Mouse (Mus musculus) heart, postnatal 0 days (tissue): ENCODE data around the gene Doc2b. TPM values are rescaled to one million over a fixed set of nuclear protein-coding genes. Genes with fewer than 3 reads are reported as not detected.

Source experiments
- ATAC-seq: fragments of 200-750 bp; cut with Nextera tagmentation; 2 replicates; pipeline ENCODE4 v1.8.0; 2017; ENCODE audit warnings: low read depth, moderate number of reproducible peaks, moderate library complexity; ENCODE audit not compliant: insufficient read depth
- DNase-seq: peaks from one replicate; pipeline ENCODE4 v3.0.0-alpha.2; 2016; ENCODE audit warnings: low spot score
- H3K27ac ChIP-seq: fragments of 300-500 bp; sonication (generic); 2 replicates; pipeline ENCODE4 v1.5.1; 2014; ENCODE audit warnings: low read depth, mild to moderate bottlenecking
- H3K27me3 ChIP-seq: fragments of 300-500 bp; sonication (generic); 2 replicates; pipeline ENCODE4 v1.6.1; 2014; ENCODE audit warnings: low read length, mixed read lengths; ENCODE audit not compliant: control insufficient read depth, insufficient read depth
- H3K36me3 ChIP-seq: fragments of 300-500 bp; sonication (generic); replicated peaks from 2 replicates; pipeline ENCODE4 v1.6.1; 2014; ENCODE audit warnings: low read length, mixed read lengths; ENCODE audit not compliant: control insufficient read depth, insufficient read depth
- H3K4me1 ChIP-seq: fragments of 300-500 bp; sonication (generic); 2 replicates; pipeline ENCODE4 v1.6.1; 2014; ENCODE audit warnings: antibody characterized with exemption; ENCODE audit not compliant: control insufficient read depth, insufficient read depth
- H3K4me2 ChIP-seq: fragments of 300-500 bp; sonication (generic); 2 replicates; pipeline ENCODE4 v1.6.1; 2014; ENCODE audit warnings: low read depth, mild to moderate bottlenecking, low read length, moderate library complexity
- H3K4me3 ChIP-seq: fragments of 300-500 bp; sonication (generic); 2 replicates; pipeline ENCODE4 v1.5.1; 2014; ENCODE audit warnings: low read depth, low read length
- H3K9ac ChIP-seq: fragments of 300-500 bp; sonication (generic); replicated peaks from 2 replicates; pipeline ENCODE4 v1.6.1; 2014; ENCODE audit warnings: low read depth, low read length, mixed read lengths
- H3K9me3 ChIP-seq: fragments of 300-500 bp; sonication (generic); replicated peaks from 2 replicates; pipeline ENCODE4 v1.6.1; 2016; ENCODE audit warnings: low read length; ENCODE audit not compliant: control insufficient read depth
- CTCF ChIP-seq: IDR thresholded peaks from 2 replicates; pipeline ENCODE4 v1.5.1; 2016; ENCODE audit warnings: antibody characterized with exemption, control low read depth, low read depth
- EP300 ChIP-seq: IDR thresholded peaks from 2 replicates; pipeline ENCODE4 v1.6.1; 2016; ENCODE audit warnings: antibody characterized with exemption, low read depth
- WGBS: fragments of 180-500 bp; shearing (Covaris S2); extraction: QIAGEN DNeasy Blood & Tissue Kit; methylation state at CpG from one replicate; pipeline ENCODE4 v1.1.7; 2014; 5-methylcytosine and 5-hydroxymethylcytosine counted together
- polyA plus RNA-seq: library from polyadenylated mRNA; unstranded; fragments of >200 nt; fragmentation: Nextera tagmentation; extraction: Ambion mirVana; gene quantifications from 2 replicates; pipeline ENCODE4 v1.2.1, GENCODE M21; 2015
- total RNA-seq: library from RNA; depleted of rRNA; stranded (reverse); fragments of >200 nt; gene quantifications from 2 replicates; pipeline ENCODE4 v1.2.3, GENCODE M21; 2014; ENCODE audit warnings: low replicate concordance

Gene Doc2b
- total and polyA plus RNA-seq, 2 experiments from 2014 or later: 0.03 TPM; not detected in 1

DNA sequence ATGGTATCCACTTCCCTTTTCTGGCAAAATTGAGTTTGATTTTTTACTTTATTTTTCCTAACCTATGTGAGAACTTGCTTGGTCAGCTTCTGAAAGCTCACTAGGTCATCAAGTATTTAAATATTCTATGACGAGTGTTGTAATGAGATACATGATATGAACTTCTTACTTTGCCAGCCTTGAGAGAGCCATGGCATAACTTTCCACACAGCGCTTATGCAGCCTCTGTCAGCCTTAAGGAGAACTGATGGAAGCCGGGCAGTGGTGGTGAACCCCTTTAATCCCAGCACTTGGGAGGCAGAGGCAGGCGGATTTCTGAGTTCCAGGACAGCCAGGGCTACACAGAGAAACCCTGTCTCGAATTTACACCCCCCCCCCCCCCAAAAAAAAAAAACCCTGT is 35.1 kb downstream of the Doc2b start:
- Histone ChIP-seq H3K4me2 (no peak overlapping the region), H3K9me3 (no peaks in the 10 kb centered on the region), H3K4me1 (no peaks in the 10 kb centered on the region), H3K27me3 (no peaks in the 10 kb centered on the region), H3K4me3 (no peak overlapping the region), H3K27ac (no peak overlapping the region), H3K9ac (no peak overlapping the region), H3K36me3 (peaks cover 77% of the 10 kb centered on the region)
- DNase-seq (no peak), ATAC-seq (no peak)
- no peak for TF ChIP-seq EP300
- no peak for TF ChIP-seq CTCF
- 85% methylated on average over 5 of the region's 5 CpGs for WGBS

DNA sequence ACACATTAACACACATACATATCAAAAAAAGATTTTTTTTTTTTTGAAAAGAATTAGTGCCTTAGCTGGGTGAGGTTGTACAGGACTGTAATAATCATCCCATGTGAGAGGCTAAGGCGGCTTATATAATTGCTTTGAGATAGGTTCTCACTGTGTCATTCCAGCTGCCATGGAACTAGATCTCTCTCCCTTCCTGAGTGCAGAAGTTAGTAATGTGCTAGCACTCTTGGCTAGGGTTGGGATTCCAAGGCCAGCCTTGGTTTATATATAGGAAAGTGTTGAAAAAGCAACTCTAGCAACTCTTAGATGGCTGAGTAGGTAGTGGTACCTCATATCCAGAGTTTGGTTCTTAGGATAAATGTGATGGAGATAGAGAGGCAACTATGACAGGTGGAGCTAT is 37.3 kb downstream of the Doc2b start:
- Histone ChIP-seq H3K27me3 (no peaks in the 10 kb centered on the region), H3K9ac (no peak overlapping the region), H3K4me2 (no peak overlapping the region), H3K36me3 (peaks cover 62% of the 10 kb centered on the region), H3K4me1 (no peaks in the 10 kb centered on the region), H3K4me3 (no peak overlapping the region), H3K9me3 (no peaks in the 10 kb centered on the region), H3K27ac (no peak overlapping the region)
- no peak for ATAC-seq
- TF ChIP-seq CTCF: no peak
- no peak for TF ChIP-seq EP300
- WGBS: 61% methylated on average over 1 of the region's 1 CpGs
- DNase-seq: no peak

DNA sequence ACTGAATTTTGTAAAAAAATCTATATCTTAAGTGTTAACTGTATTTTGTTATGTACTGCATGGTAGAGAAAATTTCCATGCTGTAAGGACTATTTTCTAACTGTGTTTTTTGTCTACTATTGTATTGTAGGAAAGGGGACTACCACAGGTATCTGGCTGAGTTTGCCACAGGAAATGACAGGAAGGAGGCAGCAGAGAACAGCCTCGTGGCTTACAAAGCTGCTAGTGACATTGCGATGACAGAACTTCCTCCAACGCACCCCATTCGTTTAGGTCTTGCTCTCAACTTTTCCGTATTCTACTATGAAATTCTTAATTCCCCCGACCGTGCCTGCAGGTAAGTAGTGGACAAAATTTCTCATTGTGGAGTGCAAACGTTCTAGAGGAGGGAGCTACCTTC is 39.2 kb downstream of the Doc2b start:
- Histone ChIP-seq H3K4me2 (no peak overlapping the region), H3K9me3 (no peaks in the 10 kb centered on the region), H3K27me3 (no peaks in the 10 kb centered on the region), H3K36me3 (peaks cover 63% of the 10 kb centered on the region), H3K4me3 (no peak overlapping the region), H3K9ac (no peak overlapping the region), H3K27ac (no peak overlapping the region), H3K4me1 (peaks cover under 1% of the 10 kb centered on the region; the same call in 1 of the 2 replicates)
- ATAC-seq (no peak), DNase-seq (no peak)
- WGBS: 62% methylated on average over 8 of the region's 8 CpGs
- TF ChIP-seq CTCF: no peak
- no peak for TF ChIP-seq EP300

DNA sequence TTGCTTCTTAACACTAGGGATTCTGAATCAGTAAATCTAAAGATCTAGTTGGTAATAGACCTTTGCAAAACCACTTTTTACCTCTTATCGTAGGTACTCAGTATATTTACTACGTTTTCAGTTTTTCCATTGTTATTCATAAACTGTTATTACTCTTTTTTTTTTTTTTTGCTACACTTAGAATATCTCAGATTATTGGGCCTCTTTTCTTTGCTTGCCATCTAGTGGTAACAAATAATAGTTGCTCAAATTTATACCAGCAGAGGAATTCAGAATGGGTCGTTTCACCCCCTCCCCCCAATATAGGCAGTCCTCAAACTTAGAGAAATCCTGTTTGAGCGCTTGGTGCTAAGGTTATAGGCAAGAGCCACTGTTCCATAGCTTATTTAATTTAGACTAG is 44.8 kb downstream of the Doc2b start:
- no peaks in the 10 kb centered on the region for H3K27me3 ChIP-seq
- DNase-seq (no peak), ATAC-seq (no peak)
- H3K4me2 ChIP-seq: no peak overlapping the region
- H3K27ac ChIP-seq: no peak overlapping the region
- no peaks in the 10 kb centered on the region for H3K9me3 ChIP-seq
- no peak overlapping the region for H3K9ac ChIP-seq
- peaks cover 35% of the 10 kb centered on the region for H3K4me1 ChIP-seq
- H3K36me3 ChIP-seq: peaks cover 28% of the 10 kb centered on the region
- TF ChIP-seq EP300 (no peak), CTCF (peak; percentile 35)
- no peak overlapping the region for H3K4me3 ChIP-seq
- 60% methylated on average over 4 of the region's 4 CpGs for WGBS

DNA sequence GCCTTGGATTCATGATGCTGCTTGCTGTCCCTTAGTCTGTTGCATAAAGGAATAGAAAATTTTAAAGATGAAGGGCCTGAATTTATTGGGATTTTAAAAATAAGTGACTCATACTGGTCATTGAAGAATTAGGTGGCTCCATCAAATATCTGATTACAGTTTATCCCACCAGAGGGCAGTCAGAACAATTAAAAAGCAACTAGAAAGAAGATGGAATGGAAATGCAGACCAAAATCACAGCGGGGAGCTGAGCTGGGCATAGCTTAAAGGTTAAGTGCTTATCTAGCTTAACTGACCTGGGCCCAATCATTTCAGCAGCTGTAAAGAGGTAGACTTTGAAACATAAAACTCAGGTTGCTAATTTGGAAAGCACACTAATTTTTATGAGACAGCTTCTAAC is 45.3 kb downstream of the Doc2b start:
- Histone ChIP-seq H3K36me3 (peaks cover 23% of the 10 kb centered on the region), H3K9ac (no peak overlapping the region), H3K4me2 (no peak overlapping the region), H3K9me3 (no peaks in the 10 kb centered on the region), H3K27ac (no peak overlapping the region), H3K27me3 (no peaks in the 10 kb centered on the region), H3K4me3 (no peak overlapping the region), H3K4me1 (peaks cover 38% of the 10 kb centered on the region)
- no peak for DNase-seq
- TF ChIP-seq EP300 (no peak), CTCF (no peak)
- no peak for ATAC-seq
- WGBS: 30% methylated on average over 1 of the region's 1 CpGs

DNA sequence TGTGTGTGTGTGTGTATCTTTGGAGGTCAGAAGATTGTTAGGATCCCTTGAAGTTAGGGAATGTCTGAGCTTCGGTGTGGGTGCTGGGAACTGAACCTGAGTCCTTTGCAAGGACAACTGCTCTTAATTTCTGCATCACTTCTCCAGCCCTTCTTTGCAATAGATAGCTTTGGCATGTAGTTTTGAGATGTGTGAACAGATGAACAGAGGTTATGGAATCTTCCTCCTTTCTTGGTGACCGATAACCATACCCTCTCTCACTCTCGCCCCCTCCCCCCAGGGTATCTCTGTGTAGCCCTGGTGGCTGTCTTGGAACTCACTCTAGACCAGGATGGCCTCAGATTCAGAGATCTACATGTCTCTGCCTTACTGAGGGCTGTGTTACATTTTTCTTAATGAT is 51.1 kb downstream of the Doc2b start:
- H3K4me1 ChIP-seq: peaks cover 52% of the 10 kb centered on the region
- TF ChIP-seq CTCF: no peak
- no peak for TF ChIP-seq EP300

More for the DNA sequence above, 51.1 kb downstream of the Doc2b start:
- H3K27ac ChIP-seq: no peak overlapping the region
- H3K4me2 ChIP-seq: no peak overlapping the region
- no peaks in the 10 kb centered on the region for H3K27me3 ChIP-seq
- 0 out of 2 replicates have a peak, but pooled peaks cover 6% of the 10 kb centered on the region for H3K36me3 ChIP-seq
- ATAC-seq (no peak), DNase-seq (no peak)
- H3K9ac ChIP-seq: no peak overlapping the region
- no peaks in the 10 kb centered on the region for H3K9me3 ChIP-seq
- H3K4me3 ChIP-seq: no peak overlapping the region
- 86% methylated on average over 3 of the region's 3 CpGs for WGBS
